Mouse (Mus musculus) stomach, postnatal 0 days (tissue): ENCODE measurements around the gene Btbd6.

Source experiments
- CTCF ChIP-seq: IDR thresholded peaks from 2 replicates; pipeline ENCODE4 v1.5.1; 2016; ENCODE audit warnings: antibody characterized with exemption, low read depth, mild to moderate bottlenecking, moderate library complexity
- EP300 ChIP-seq: optimal IDR thresholded peaks from 2 replicates; pipeline ENCODE3; 2016; ENCODE audit warnings: antibody characterized with exemption

DNA sequence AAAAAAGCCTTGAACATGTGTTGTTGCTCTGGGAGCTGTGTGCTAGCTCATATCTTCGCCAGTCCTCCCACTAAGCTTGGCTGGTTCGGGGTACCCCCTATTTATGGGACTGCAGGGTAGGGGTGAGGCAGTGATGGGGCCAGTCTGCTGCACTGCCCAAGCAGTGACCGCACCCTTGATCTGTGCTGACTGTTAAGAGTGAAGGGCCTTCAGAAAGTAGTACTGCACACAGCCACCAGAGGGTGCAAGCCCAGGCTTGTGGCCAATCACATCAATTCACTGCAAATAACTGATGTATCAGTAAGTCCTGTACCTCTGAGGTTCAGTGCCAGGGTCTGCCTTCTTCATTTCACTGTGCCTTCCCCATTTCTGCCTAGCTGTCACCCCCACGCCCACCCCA, 20.5 kb upstream of the Btbd6 start:
- TF ChIP-seq CTCF: peak; percentile 93
- TF ChIP-seq EP300: no peak
